Mouse (Mus musculus): ENCODE data around the gene Cryba1. TPM values are rescaled to one million over a fixed set of nuclear protein-coding genes. Genes with fewer than 3 reads are reported as not detected.

Gene Cryba1
- polyA plus RNA-seq, 1 experiment from 2014 or later = 0.34 TPM

- Histone ChIP-seq H3K4me1 (replicated peaks) (no peaks in the 10 kb centered on the region), H3K36me3 (peaks cover 26% of the 10 kb centered on the region), H3K9ac (no peak overlapping the region), H3K27me3 (no peaks in the 10 kb centered on the region), H3K4me3 (no peak overlapping the region), H3K27ac (replicated peaks) (no peak overlapping the region), H3K9me3 (no peaks in the 10 kb centered on the region), H3K4me2 (no peak overlapping the region)
- WGBS = 96% methylated on average over 3 of the region's 3 CpGs
- ATAC-seq (ENCODE audit: low FRiP score, low read depth) = no peak
These were observed 19.2 kb downstream of the Cryba1 start for GRCm38 (mm10) chr11:77705920-77706319.

DNA sequence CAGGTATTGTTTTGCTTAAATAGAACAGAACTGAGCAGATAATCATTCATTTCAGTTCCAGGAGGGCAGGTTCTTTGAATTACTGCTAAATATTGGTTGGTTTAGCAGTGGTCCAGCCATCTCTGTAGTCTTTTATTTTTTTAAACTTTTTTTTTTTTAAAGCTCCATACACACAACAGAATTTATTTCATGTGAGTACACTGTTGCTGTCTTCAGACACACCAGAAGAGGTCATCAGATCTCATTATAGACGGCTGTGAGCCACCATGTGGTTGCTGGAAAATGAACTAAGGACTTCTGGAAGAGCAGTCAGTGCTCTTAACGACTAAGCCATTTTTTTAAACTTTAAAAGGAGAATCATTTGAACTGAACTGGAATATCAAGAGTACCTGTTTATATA is 27.9 kb downstream of the Cryba1 start:
- H3K27me3 ChIP-seq = no peaks in the 10 kb centered on the region
- peaks cover 31% of the 10 kb centered on the region for H3K4me1 ChIP-seq (replicated peaks)
- H3K4me3 ChIP-seq = no peak overlapping the region
- no peak overlapping the region for H3K27ac ChIP-seq (replicated peaks)
- H3K36me3 ChIP-seq = peaks cover 44% of the 10 kb centered on the region
- WGBS = 66% methylated on average over 2 of the region's 2 CpGs
- H3K4me2 ChIP-seq = no peak overlapping the region
- no peak overlapping the region for H3K9ac ChIP-seq
- no peaks in the 10 kb centered on the region for H3K9me3 ChIP-seq
- ATAC-seq (ENCODE audit: low FRiP score, low read depth) = no peak

DNA sequence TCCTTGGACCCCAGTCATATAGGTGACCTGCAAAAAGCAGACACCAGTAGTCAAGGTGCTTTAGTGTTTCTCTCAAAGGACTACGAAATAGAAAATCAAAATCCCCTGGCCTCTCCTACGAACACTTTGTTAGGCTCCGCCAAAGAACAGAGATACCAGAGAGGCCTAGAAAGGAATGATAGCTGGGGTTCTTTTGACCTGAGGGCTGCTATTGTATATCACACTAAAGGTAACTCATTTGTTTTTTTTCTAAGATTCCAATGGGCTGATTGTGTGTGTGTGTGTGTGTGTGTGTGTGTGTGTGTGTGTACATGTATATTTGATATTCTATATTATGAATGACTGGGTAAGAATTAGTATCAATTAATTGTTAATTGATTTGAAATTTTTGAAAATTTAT is 32.1 kb downstream of the Cryba1 start:
- 92% methylated on average over 3 of the region's 3 CpGs for WGBS
- no peaks in the 10 kb centered on the region for H3K9me3 ChIP-seq
- no peak overlapping the region for H3K27ac ChIP-seq (replicated peaks)
- H3K9ac ChIP-seq = no peak overlapping the region
- H3K4me2 ChIP-seq = no peak overlapping the region
- H3K36me3 ChIP-seq = peaks cover 44% of the 10 kb centered on the region
- no peak overlapping the region for H3K4me3 ChIP-seq
- H3K4me1 ChIP-seq (replicated peaks) = peaks cover 42% of the 10 kb centered on the region
- no peaks in the 10 kb centered on the region for H3K27me3 ChIP-seq
- no peak for ATAC-seq (ENCODE audit: low FRiP score, low read depth)

GRCm38 (mm10) chr11:77687541-77688131 is 37.4 kb downstream of the Cryba1 start:
- peak overlapping the region; percentile 69 for H3K4me2 ChIP-seq
- peak overlapping the region; percentile 100 for H3K4me3 ChIP-seq
- H3K9ac ChIP-seq = peak overlapping the region; percentile 97
- peaks cover 12% of the 10 kb centered on the region for H3K36me3 ChIP-seq
- H3K9me3 ChIP-seq = no peaks in the 10 kb centered on the region
- under 1% methylated on average over 24 of the region's 40 CpGs for WGBS
- H3K4me1 ChIP-seq (replicated peaks) = peaks cover 26% of the 10 kb centered on the region
- no peak for ATAC-seq (ENCODE audit: low FRiP score, low read depth)
- H3K27ac ChIP-seq (replicated peaks) = peak overlapping the region; percentile 98
- H3K27me3 ChIP-seq = no peaks in the 10 kb centered on the region

DNA sequence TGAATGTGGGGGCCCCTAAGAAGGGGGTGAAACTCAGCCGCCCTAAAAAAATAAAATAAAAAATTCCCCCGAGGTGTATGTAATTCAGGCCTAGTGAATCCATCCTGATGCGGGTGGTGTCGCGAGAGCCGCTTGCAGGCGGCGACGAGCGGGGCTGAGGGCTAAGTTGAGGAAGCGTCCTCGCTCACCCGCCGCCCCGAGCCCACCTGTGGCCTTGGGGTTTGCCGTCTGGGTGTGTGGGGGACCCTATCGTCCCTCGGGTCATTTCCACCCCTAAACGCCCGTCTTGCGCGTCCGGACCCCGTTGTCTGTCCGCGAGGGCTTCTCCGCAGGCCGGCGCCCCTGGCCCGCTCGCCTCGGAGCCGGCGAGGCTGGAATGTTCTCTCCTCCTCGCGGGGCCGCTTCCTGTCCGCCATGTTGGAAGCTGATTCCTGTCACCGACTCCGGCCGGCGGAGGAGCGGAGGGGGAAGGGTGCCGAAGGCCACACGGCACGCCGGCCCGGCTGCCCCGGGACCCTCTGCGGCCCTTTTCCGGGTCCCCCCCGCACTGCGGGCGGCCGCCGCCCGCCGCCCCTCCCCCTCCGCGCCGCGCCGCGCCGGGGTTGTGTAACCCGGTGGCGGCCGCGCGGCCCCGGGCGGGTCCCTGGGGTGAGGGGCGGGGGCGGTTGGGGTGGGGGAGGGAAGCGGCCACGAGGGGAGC is 38.1 kb downstream of the Cryba1 start:
- Histone ChIP-seq H3K27ac (replicated peaks) (peak overlapping the region; percentile 98), H3K27me3 (no peaks in the 10 kb centered on the region), H3K4me3 (peak overlapping the region; percentile 100), H3K9me3 (no peaks in the 10 kb centered on the region), H3K4me2 (peak overlapping the region; percentile 69), H3K4me1 (replicated peaks) (peaks cover 23% of the 10 kb centered on the region), H3K9ac (peak overlapping the region; percentile 97), H3K36me3 (peaks cover 6% of the 10 kb centered on the region)
- ATAC-seq (ENCODE audit: low FRiP score, low read depth) = peak; percentile 15
- WGBS = under 1% methylated on average over 48 of the region's 76 CpGs

GRCm38 (mm10) chr11:77686346-77686840 is 38.7 kb downstream of the Cryba1 start:
- Histone ChIP-seq H3K4me1 (replicated peaks) (peaks cover 23% of the 10 kb centered on the region), H3K36me3 (no peaks in the 10 kb centered on the region), H3K9me3 (no peaks in the 10 kb centered on the region), H3K27me3 (no peaks in the 10 kb centered on the region), H3K9ac (peak overlapping the region; percentile 97), H3K27ac (replicated peaks) (peak overlapping the region; percentile 98), H3K4me3 (peak overlapping the region; percentile 100), H3K4me2 (peak overlapping the region; percentile 69)
- 0% methylated on average over 25 of the region's 30 CpGs for WGBS
- ATAC-seq (ENCODE audit: low FRiP score, low read depth) = peak; percentile 63

- peak; percentile 99 for ATAC-seq (ENCODE audit: low FRiP score, low read depth)
- Histone ChIP-seq H3K27me3 (no peaks in the 10 kb centered on the region), H3K36me3 (no peaks in the 10 kb centered on the region), H3K9me3 (no peaks in the 10 kb centered on the region), H3K4me1 (replicated peaks) (peaks cover 18% of the 10 kb centered on the region), H3K4me3 (peak within 1 kb of the TSS; percentile 100), H3K4me2 (peak within 1 kb of the TSS; percentile 69), H3K27ac (replicated peaks) (peak within 1 kb of the TSS; percentile 98), H3K9ac (peak within 1 kb of the TSS; percentile 97)
- under 1% methylated on average over 38 of the region's 38 CpGs for WGBS
These were observed 39.5 kb downstream of the Cryba1 start, which contains the start of gene Nufip2 for GRCm38 (mm10) chr11:77685383-77686265. TSS of gene Nufip2 (plus strand) at chr11:77686155.

DNA sequence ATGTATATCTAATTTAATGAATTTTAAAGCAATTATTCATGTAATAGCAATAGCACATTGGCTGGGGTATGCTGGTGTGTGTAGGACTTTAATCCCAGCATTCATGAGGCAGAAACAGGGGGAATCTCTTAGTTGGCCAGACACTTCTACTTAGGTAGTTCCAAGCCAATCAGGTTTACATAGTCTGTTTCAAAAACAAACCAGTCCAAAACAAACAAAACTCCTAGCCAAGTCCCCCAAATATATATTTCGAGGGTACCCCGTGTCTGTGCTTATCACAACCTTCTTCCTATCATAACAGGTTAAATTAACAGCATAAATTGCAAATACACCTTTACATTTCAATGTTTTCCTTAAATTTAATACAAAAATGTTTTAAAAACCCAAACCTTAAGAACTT is 40.2 kb downstream of the Cryba1 start:
- no peak overlapping the region for H3K9ac ChIP-seq
- no peaks in the 10 kb centered on the region for H3K27me3 ChIP-seq
- peaks cover 18% of the 10 kb centered on the region for H3K4me1 ChIP-seq (replicated peaks)
- no peak overlapping the region for H3K4me3 ChIP-seq
- no peaks in the 10 kb centered on the region for H3K36me3 ChIP-seq
- H3K9me3 ChIP-seq = no peaks in the 10 kb centered on the region
- WGBS = 78% methylated on average over 2 of the region's 2 CpGs
- H3K27ac ChIP-seq (replicated peaks) = no peak overlapping the region; the same call in 1 of the 2 replicates
- peak overlapping the region; percentile 69; the same call in 1 of the 2 replicates for H3K4me2 ChIP-seq
- no peak for ATAC-seq (ENCODE audit: low FRiP score, low read depth)

GRCm38 (mm10) chr11:77680018-77680417 is 45.1 kb downstream of the Cryba1 start:
- H3K9me3 ChIP-seq = no peaks in the 10 kb centered on the region
- ATAC-seq (ENCODE audit: low FRiP score, low read depth) = no peak
- WGBS = 8% methylated on average over 2 of the region's 2 CpGs

GRCm38 (mm10) chr11:77673428-77673991 is 51.6 kb downstream of the Cryba1 start:
- H3K9me3 ChIP-seq = peaks cover 2% of the 10 kb centered on the region; the same call in 1 of the 2 replicates
- 67% methylated on average over 4 of the region's 4 CpGs for WGBS
- H3K27ac ChIP-seq (replicated peaks) = no peak overlapping the region

More at GRCm38 (mm10) chr11:77680018-77680417, 45.1 kb downstream of the Cryba1 start:
- no peak overlapping the region for H3K4me3 ChIP-seq
- H3K4me1 ChIP-seq (replicated peaks) = peaks cover 5% of the 10 kb centered on the region
- no peaks in the 10 kb centered on the region for H3K36me3 ChIP-seq
- H3K27me3 ChIP-seq = no peaks in the 10 kb centered on the region
- no peak overlapping the region for H3K27ac ChIP-seq (replicated peaks)
- no peak overlapping the region for H3K9ac ChIP-seq
- H3K4me2 ChIP-seq = no peak overlapping the region

DNA sequence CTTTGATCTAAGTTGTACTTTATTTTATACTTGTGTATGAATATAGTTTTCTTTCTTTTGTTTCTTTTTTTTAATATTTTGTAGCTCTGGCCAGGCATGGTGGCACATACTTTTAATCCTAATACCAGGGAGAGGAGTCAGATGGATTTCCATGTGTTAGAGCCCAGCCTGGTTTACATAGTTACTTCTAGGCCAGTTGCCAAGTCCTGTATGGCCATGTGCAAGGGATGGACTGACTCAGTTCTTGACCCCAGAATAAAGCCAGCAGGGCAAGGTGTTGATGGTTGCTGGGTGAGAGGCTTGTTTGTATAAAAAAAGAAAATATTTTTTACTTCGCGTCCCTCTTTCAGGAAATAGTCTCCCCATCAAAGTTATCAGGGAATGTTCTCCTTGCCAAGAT is 52.3 kb downstream of the Cryba1 start:
- no peak overlapping the region for H3K4me3 ChIP-seq
- no peak overlapping the region for H3K27ac ChIP-seq (replicated peaks)
- no peaks in the 10 kb centered on the region for H3K36me3 ChIP-seq
- H3K4me2 ChIP-seq = no peak overlapping the region
- H3K9me3 ChIP-seq = peaks cover 2% of the 10 kb centered on the region; the same call in 1 of the 2 replicates
- H3K27me3 ChIP-seq = no peaks in the 10 kb centered on the region
- H3K4me1 ChIP-seq (replicated peaks) = no peaks in the 10 kb centered on the region
- no peak overlapping the region for H3K9ac ChIP-seq
- 89% methylated on average over 2 of the region's 2 CpGs for WGBS
- no peak for ATAC-seq (ENCODE audit: low FRiP score, low read depth)

More at GRCm38 (mm10) chr11:77673428-77673991, 51.6 kb downstream of the Cryba1 start:
- H3K36me3 ChIP-seq = no peaks in the 10 kb centered on the region
- H3K27me3 ChIP-seq = no peaks in the 10 kb centered on the region
- H3K9ac ChIP-seq = no peak overlapping the region
- no peaks in the 10 kb centered on the region for H3K4me1 ChIP-seq (replicated peaks)
- H3K4me2 ChIP-seq = no peak overlapping the region
- no peak for ATAC-seq (ENCODE audit: low FRiP score, low read depth)
- H3K4me3 ChIP-seq = no peak overlapping the region

Data from hindbrain, embryonic 15.5 days (tissue).